Mouse (Mus musculus) stomach, postnatal 0 days (tissue): ENCODE data around the gene Mast1. TPM values are rescaled to one million over a fixed set of nuclear protein-coding genes. Genes with fewer than 3 reads are reported as not detected.

Experiments
- ATAC-seq: fragments of 200-750 bp; cut with Nextera tagmentation; 2 replicates; pipeline ENCODE4 v1.8.0; 2017; ENCODE audit not compliant: low FRiP score, low TSS enrichment
- DNase-seq: peaks from one replicate; pipeline ENCODE4 v3.0.0-alpha.2; 2016; ENCODE audit warnings: low spot score
- H3K27ac ChIP-seq: fragments of 300-500 bp; sonication (generic); replicated peaks from 2 replicates; pipeline ENCODE4 v1.5.1; 2014; ENCODE audit warnings: mild to moderate bottlenecking, control low read depth
- H3K27me3 ChIP-seq: fragments of 300-500 bp; sonication (generic); 2 replicates; pipeline ENCODE4 v1.6.1; 2014; ENCODE audit warnings: low read length; ENCODE audit not compliant: control insufficient read depth, insufficient read depth
- H3K36me3 ChIP-seq: fragments of 300-500 bp; sonication (generic); 2 replicates; pipeline ENCODE4 v1.6.1; 2014; ENCODE audit warnings: low read length, mixed read lengths; ENCODE audit not compliant: control insufficient read depth, insufficient read depth
- H3K4me1 ChIP-seq: fragments of 300-500 bp; sonication (generic); replicated peaks from 2 replicates; pipeline ENCODE4 v1.6.1; 2014; ENCODE audit warnings: antibody characterized with exemption; ENCODE audit not compliant: control insufficient read depth, insufficient read depth
- H3K4me2 ChIP-seq: fragments of 300-500 bp; sonication (generic); replicated peaks from 2 replicates; pipeline ENCODE4 v1.6.1; 2014; ENCODE audit warnings: low read depth, mild to moderate bottlenecking, control low read depth, moderate library complexity
- H3K4me3 ChIP-seq: fragments of 300-500 bp; sonication (generic); 2 replicates; pipeline ENCODE4 v1.5.1; 2014; ENCODE audit warnings: low read depth, low read length, control low read depth
- H3K9ac ChIP-seq: fragments of 300-500 bp; sonication (generic); 2 replicates; pipeline ENCODE4 v1.6.1; 2014; ENCODE audit warnings: mild to moderate bottlenecking, low read length, control low read depth, mixed read lengths
- H3K9me3 ChIP-seq: fragments of 300-500 bp; sonication (generic); 2 replicates; pipeline ENCODE4 v1.6.1; 2016; ENCODE audit warnings: low read length; ENCODE audit not compliant: control insufficient read depth
- CTCF ChIP-seq: IDR thresholded peaks from 2 replicates; pipeline ENCODE4 v1.5.1; 2016; ENCODE audit warnings: antibody characterized with exemption, low read depth, mild to moderate bottlenecking, moderate library complexity
- EP300 ChIP-seq: optimal IDR thresholded peaks from 2 replicates; pipeline ENCODE3; 2016; ENCODE audit warnings: antibody characterized with exemption
- WGBS: fragments of 180-500 bp; shearing (Covaris S2); extraction: QIAGEN DNeasy Blood & Tissue Kit; methylation state at CpG from one replicate; pipeline ENCODE4 v1.1.7; 2014; 5-methylcytosine and 5-hydroxymethylcytosine counted together
- polyA plus RNA-seq: library from polyadenylated mRNA; unstranded; fragments of >200 nt; fragmentation: Nextera tagmentation; extraction: Ambion mirVana; gene quantifications from 2 replicates; pipeline ENCODE4 v1.2.1, GENCODE M21; 2015

The Mast1 gene
- polyA plus RNA-seq, 1 experiment from 2014 or later, result 0.87 TPM

GRCm38 (mm10) chr8:84928456-84929306 is 8.5 kb downstream of the Mast1 start:
- peak overlapping the region; percentile 45 for H3K4me2 ChIP-seq
- no peaks in the 10 kb centered on the region for H3K9me3 ChIP-seq
- H3K27ac ChIP-seq, result no peak overlapping the region
- 0 out of 2 replicates have a peak overlapping the region, but pooled peaks have one; percentile 23 for H3K9ac ChIP-seq
- TF ChIP-seq CTCF (peak; percentile 80), EP300 (no peak)
- H3K4me3 ChIP-seq, result peak overlapping the region; percentile 22; the same call in 1 of the 2 replicates
- WGBS, result 3% methylated on average over 49 of the region's 52 CpGs
- ATAC-seq (peak; percentile 76), DNase-seq (peak; percentile 73)
- H3K36me3 ChIP-seq, result no peaks in the 10 kb centered on the region
- H3K27me3 ChIP-seq, result no peaks in the 10 kb centered on the region
- H3K4me1 ChIP-seq, result no peaks in the 10 kb centered on the region

- WGBS, result 85% methylated on average over 1 of the region's 1 CpGs
- 0 out of 2 replicates have a peak, but pooled peaks have one; percentile 27 for ATAC-seq
- H3K27me3 ChIP-seq, result no peaks in the 10 kb centered on the region
- no peaks in the 10 kb centered on the region for H3K36me3 ChIP-seq
- no peak for DNase-seq
- no peak for TF ChIP-seq EP300
- TF ChIP-seq CTCF, result no peak
- no peak overlapping the region for H3K27ac ChIP-seq
- no peak overlapping the region for H3K4me2 ChIP-seq
- no peaks in the 10 kb centered on the region for H3K9me3 ChIP-seq
- H3K4me3 ChIP-seq, result no peak overlapping the region
- no peak overlapping the region for H3K9ac ChIP-seq
- H3K4me1 ChIP-seq, result no peaks in the 10 kb centered on the region
Observed at GRCm38 (mm10) chr8:84927513-84927912, 9.6 kb downstream of the Mast1 start.

- no peak overlapping the region for H3K9ac ChIP-seq
- H3K9me3 ChIP-seq, result no peaks in the 10 kb centered on the region
- no peaks in the 10 kb centered on the region for H3K27me3 ChIP-seq
- DNase-seq, result no peak
- WGBS, result 57% methylated on average over 7 of the region's 7 CpGs
- no peaks in the 10 kb centered on the region for H3K4me1 ChIP-seq
- no peak for TF ChIP-seq CTCF
- no peak for TF ChIP-seq EP300
- no peak for ATAC-seq
- H3K36me3 ChIP-seq, result no peaks in the 10 kb centered on the region
- no peak overlapping the region for H3K4me2 ChIP-seq
- no peak overlapping the region for H3K4me3 ChIP-seq
- H3K27ac ChIP-seq, result no peak overlapping the region
Observed at GRCm38 (mm10) chr8:84925557-84925956, 11.6 kb downstream of the Mast1 start.

GRCm38 (mm10) chr8:84921596-84921995 is 15.6 kb downstream of the Mast1 start:
- Histone ChIP-seq H3K4me2 (no peak overlapping the region), H3K4me3 (no peak overlapping the region), H3K27me3 (no peaks in the 10 kb centered on the region), H3K4me1 (no peaks in the 10 kb centered on the region), H3K27ac (no peak overlapping the region), H3K9ac (no peak overlapping the region), H3K9me3 (no peaks in the 10 kb centered on the region), H3K36me3 (no peaks in the 10 kb centered on the region)
- WGBS, result 63% methylated on average over 2 of the region's 2 CpGs
- no peak for TF ChIP-seq CTCF
- no peak for TF ChIP-seq EP300
- ATAC-seq (no peak), DNase-seq (no peak)

GRCm38 (mm10) chr8:84918646-84919045 is 18.5 kb downstream of the Mast1 start:
- no peak for DNase-seq
- WGBS, result 90% methylated on average over 15 of the region's 15 CpGs

GRCm38 (mm10) chr8:84917781-84918180 is 19.4 kb downstream of the Mast1 start:
- no peaks in the 10 kb centered on the region for H3K27me3 ChIP-seq
- H3K27ac ChIP-seq, result no peak overlapping the region
- no peak for DNase-seq
- WGBS, result 48% methylated on average over 20 of the region's 20 CpGs
- H3K9ac ChIP-seq, result no peak overlapping the region
- H3K4me2 ChIP-seq, result no peak overlapping the region
- TF ChIP-seq CTCF (no peak), EP300 (no peak)
- no peaks in the 10 kb centered on the region for H3K4me1 ChIP-seq
- no peak overlapping the region for H3K4me3 ChIP-seq
- no peaks in the 10 kb centered on the region for H3K36me3 ChIP-seq
- H3K9me3 ChIP-seq, result no peaks in the 10 kb centered on the region
- ATAC-seq, result no peak

More at GRCm38 (mm10) chr8:84918646-84919045, 18.5 kb downstream of the Mast1 start:
- H3K27me3 ChIP-seq, result no peaks in the 10 kb centered on the region
- no peak overlapping the region for H3K4me2 ChIP-seq
- no peak overlapping the region for H3K27ac ChIP-seq
- no peak overlapping the region for H3K9ac ChIP-seq
- H3K36me3 ChIP-seq, result no peaks in the 10 kb centered on the region
- TF ChIP-seq CTCF (no peak), EP300 (no peak)
- no peaks in the 10 kb centered on the region for H3K9me3 ChIP-seq
- H3K4me1 ChIP-seq, result no peaks in the 10 kb centered on the region
- ATAC-seq, result no peak
- no peak overlapping the region for H3K4me3 ChIP-seq
